Mouse (Mus musculus): ENCODE data around the gene Kdelr3.
A peak's percentile ranks its signal among the peaks of the same experiment; 100 is the strongest.

Gene Kdelr3

GRCm38 (mm10) chr15:79511553-79512320, 4.5 kb upstream of the Kdelr3 start:
- peak; percentile 39 to 50 for DNase-seq

GRCm38 (mm10) chr15:79513940-79514339, 2.3 kb upstream of the Kdelr3 start:
- peak in 1 of 2 experiments; percentile 35 for DNase-seq

- no peak for DNase-seq
These were observed 1.5 kb downstream of the Kdelr3 start for GRCm38 (mm10) chr15:79517710-79518109.

- no peak for DNase-seq
These were observed 2.4 kb downstream of the Kdelr3 start for GRCm38 (mm10) chr15:79518571-79518970.

GRCm38 (mm10) chr15:79519400-79520220, 3.4 kb downstream of the Kdelr3 start:
- no peak for DNase-seq

- no peak for DNase-seq
These were observed 9.4 kb downstream of the Kdelr3 start for GRCm38 (mm10) chr15:79525564-79525963.

- DNase-seq: no peak
These were observed 10.0 kb downstream of the Kdelr3 start for GRCm38 (mm10) chr15:79525979-79526768.

- no peak for DNase-seq
These were observed 11.0 kb downstream of the Kdelr3 start for GRCm38 (mm10) chr15:79527192-79527591.

- DNase-seq: no peak
These were observed 11.9 kb downstream of the Kdelr3 start for GRCm38 (mm10) chr15:79527991-79528639.

- DNase-seq: no peak
These were observed 13.7 kb downstream of the Kdelr3 start for GRCm38 (mm10) chr15:79529935-79530334.

GRCm38 (mm10) chr15:79533796-79534195, 17.6 kb downstream of the Kdelr3 start:
- DNase-seq: no peak

GRCm38 (mm10) chr15:79543968-79544367, 27.8 kb downstream of the Kdelr3 start:
- DNase-seq: no peak

GRCm38 (mm10) chr15:79545496-79545895, 29.3 kb downstream of the Kdelr3 start:
- no peak for DNase-seq

- DNase-seq: no peak
These were observed 29.7 kb downstream of the Kdelr3 start for GRCm38 (mm10) chr15:79545921-79546399.

GRCm38 (mm10) chr15:79546410-79547288, 30.4 kb downstream of the Kdelr3 start, which contains the start of gene Ddx17:
TSS of gene Ddx17 (minus strand) at chr15:79546741.
- DNase-seq: peak; percentile 95 to 98

GRCm38 (mm10) chr15:79547289-79547820, 31.1 kb downstream of the Kdelr3 start:
- DNase-seq: no peak

- DNase-seq: no peak
These were observed 32.0 kb downstream of the Kdelr3 start for GRCm38 (mm10) chr15:79548226-79548625.

- DNase-seq: no peak
These were observed 36.4 kb downstream of the Kdelr3 start for GRCm38 (mm10) chr15:79552566-79552965.

GRCm38 (mm10) chr15:79559649-79560048, 43.4 kb downstream of the Kdelr3 start:
- no peak for DNase-seq

- no peak for DNase-seq
These were observed 46.2 kb downstream of the Kdelr3 start for GRCm38 (mm10) chr15:79562417-79562816.

Data from thymus, postnatal 36 days (tissue).